Comparison of ENCODE assay signal across 9 mouse cellular contexts in genomic region chr1:133083942-133084625, GRCm38 (mm10). TPM values are rescaled to one million over a fixed set of nuclear protein-coding genes. Genes with fewer than 3 reads are reported as not detected.
DNase-seq lines count a peak whose midpoint lies in the region; ATAC-seq and TF ChIP-seq lines count a peak whose summit lies in the region.
"Had no signal": no experiment of that assay in that cellular context is flagged by ENCODE, and none has a peak within 500 bp of the region (broad histone marks: within the 10 kb centered on the region; RNA-seq: fewer than 3 reads in every experiment).

No protein-coding gene starts in this region.

- peaks cover 45% of the 10 kb centered on the region for H3K36me3 ChIP-seq in small intestine, adult 2 months (ENCODE audit: control insufficient read depth, insufficient read depth, low read length)

- no peaks in the 10 kb centered on the region for H3K27me3 ChIP-seq in small intestine, adult 2 months (ENCODE audit: control insufficient read depth, insufficient read depth, low read length)
- H3K27me3 ChIP-seq: embryonic facial prominence, embryonic 12.5 days had no signal

- WGBS in small intestine, adult 2 months, result 24% methylated on average over 11 of the region's 11 CpGs

- no peak; the same call in 1 of the 2 replicates for TF ChIP-seq POLR2A in small intestine, adult 2 months (IDR thresholded peaks at IDR 0.05; ENCODE audit: low read depth, low read length)

- peaks cover 27% of the 10 kb centered on the region for H3K4me1 ChIP-seq in small intestine, adult 2 months (ENCODE audit: control insufficient read depth, insufficient read depth, insufficient read length, low read length)

- intact Hi-C loops in heart, postnatal 25 days (cut with DNase I), result no loop called here
- intact Hi-C loops in left cerebral cortex, adult 2 months (cut with DNase I), result no loop called here

- H3K27ac ChIP-seq in small intestine, adult 2 months (ENCODE audit: insufficient read depth, low read depth, low read length), result peak overlapping the region; percentile 100
- H3K27ac ChIP-seq in left cerebral cortex, adult 2 months, result no peak overlapping the region
- H3K27ac ChIP-seq: embryonic facial prominence, embryonic 12.5 days had no signal

- peak overlapping the region; percentile 33 for H3K4me3 ChIP-seq in small intestine, adult 2 months (ENCODE audit: low read depth, low read length)
- H3K4me3 ChIP-seq in left cerebral cortex, adult 2 months, result no peak overlapping the region
- H3K4me3 ChIP-seq: embryonic facial prominence, embryonic 12.5 days had no signal

- DNase-seq in heart, adult 11 months, result peak; percentile 99
- DNase-seq in heart, postnatal 25 days (ENCODE audit: low spot score), result no peak
- peak; percentile 27 for DNase-seq in kidney, postnatal 14 days
- DNase-seq in embryo, embryonic 10 days (ENCODE audit: low spot score), result no peak
- DNase-seq in adrenal gland, postnatal 14 days, result no peak
- DNase-seq in left cerebral cortex, adult 2 months (ENCODE audit: extremely low spot score in 1 of 2, low spot score in 2 of 2), result no peak

- no peak for TF ChIP-seq CTCF in small intestine, adult 2 months (IDR thresholded peaks at IDR 0.05; ENCODE audit: extremely low read depth, insufficient read length, insufficient replicate concordance, low read depth, low read length)
- TF ChIP-seq CTCF in left cerebral cortex, adult 2 months (IDR thresholded peaks at IDR 0.05), result no peak

- peak; percentile 75 for ATAC-seq in erythroblast, adult 5-6 weeks (replicated peaks; ENCODE audit: low FRiP score, poor library complexity, severe bottlenecking)

RNA-seq across cellular contexts. Expression of gene Pik3c2b, which starts 38.6 kb away (rescaled TPM):
- 10 to 100 TPM; 19.9 to 21.2 TPM for total RNA-seq in heart, postnatal 25 days (2021)
- 0.38 and 0.84 TPM in 2 replicates for total RNA-seq in erythroblast, adult 5-6 weeks (2015; ENCODE audit: low replicate concordance)
- 0.17 and 0.56 TPM in 2 replicates for total RNA-seq in erythroblast, adult 5-6 weeks (2017; ENCODE audit: low replicate concordance)
- 13.2 and 23.9 TPM in 2 replicates for polyA plus RNA-seq in small intestine, adult 2 months (2012; rRNA removed)
- 8.4 and 11.3 TPM in 2 replicates for total RNA-seq in adrenal gland, postnatal 14 days (2021)
- total RNA-seq in left cerebral cortex, adult 2 months (2021), result 10 to 100 TPM; 13.2 to 17.7 TPM

RNA-seq across cellular contexts. Expression of gene Ppp1r15b, which starts 46.9 kb away (rescaled TPM):
- total RNA-seq in heart, postnatal 25 days (2021), result 10 to 100 TPM; 22.1 to 27.3 TPM
- 37.1 and 44.3 TPM in 2 replicates for total RNA-seq in erythroblast, adult 5-6 weeks (2015; ENCODE audit: low replicate concordance)
- 72.2 and 83.8 TPM in 2 replicates for total RNA-seq in erythroblast, adult 5-6 weeks (2017; ENCODE audit: low replicate concordance)
- 26.7 and 43.3 TPM in 2 replicates for polyA plus RNA-seq in small intestine, adult 2 months (2012; rRNA removed)
- 84.9 and 95.0 TPM in 2 replicates for total RNA-seq in adrenal gland, postnatal 14 days (2021)
- total RNA-seq in left cerebral cortex, adult 2 months (2021), result 10 to 100 TPM; 41.4 to 44.3 TPM

RNA-seq across cellular contexts. Expression of gene Mdm4, which starts 53.7 kb away (rescaled TPM):
- 10 to 100 TPM; 25.0 to 29.0 TPM for total RNA-seq in heart, postnatal 25 days (2021)
- total RNA-seq in erythroblast, adult 5-6 weeks (2015; ENCODE audit: low replicate concordance), result 38.2 and 53.6 TPM in 2 replicates
- total RNA-seq in erythroblast, adult 5-6 weeks (2017; ENCODE audit: low replicate concordance), result 69.9 and 74.2 TPM in 2 replicates
- polyA plus RNA-seq in small intestine, adult 2 months (2012; rRNA removed), result 6.1 and 11.2 TPM in 2 replicates
- 73.7 and 95.4 TPM in 2 replicates for total RNA-seq in adrenal gland, postnatal 14 days (2021)
- total RNA-seq in left cerebral cortex, adult 2 months (2021), result 10 to 100 TPM; 79.0 to 85.9 TPM

Comparison
In these comparisons a context has a peak if more than half of its experiments do, and no peak if none do; other contexts are left out.
1. DNase-seq: peak in heart, adult 11 months (single experiment) and kidney, postnatal 14 days (single experiment); none in heart, postnatal 25 days (single experiment), embryo, embryonic 10 days (single experiment), adrenal gland, postnatal 14 days (single experiment) and left cerebral cortex, adult 2 months (0 of 2).